Mouse (Mus musculus) Patski (cell line): ENCODE measurements at regions not wholly inside any gene's neighbourhood (a gene's known extent, or its start where the extent isn't known, plus 50 kb on each side); places are given as distances from the start of the nearest gene placed in this dataset.

Source experiments
- ATAC-seq: fragments of 100-300 bp; one replicate; pipeline ENCODE4 v1.8.0; 2021
- CTCF ChIA-PET: fragments of 350-600 bp; sonication (Branson Sonifier 250); formaldehyde crosslinking; loops from one replicate; lab custom pipeline; 2022; ENCODE audit warnings: inconsistent platforms; lab: Charles Lee
- POLR2A ChIA-PET: fragments of 350-600 bp; sonication (Branson Sonifier 250); formaldehyde crosslinking; loops from one replicate; lab custom pipeline; 2022; ENCODE audit warnings: antibody characterized with exemption, inconsistent platforms; lab: Charles Lee
- DNase-seq: peaks from one replicate; pipeline ENCODE4 v3.0.0-alpha.2; 2011; ENCODE audit warnings: low read depth, low spot score
- H3K27me3 ChIP-seq: fragments of 371-371 bp; one replicate; pipeline ENCODE4 v1.5.1; 2021
- CTCF ChIP-seq: fragments of 100-300 bp; IDR thresholded peaks from one replicate; pipeline ENCODE4 v1.5.1; 2021
- in situ Hi-C: fragments of 300-500 bp; cut with MboI; formaldehyde crosslinking; loops from 3 replicates; pipeline ENCODE4 v1.11.1; 2018; ENCODE audit warnings: low pct_unique_long_range_greater_than_20kb, mixed read lengths

DNA sequence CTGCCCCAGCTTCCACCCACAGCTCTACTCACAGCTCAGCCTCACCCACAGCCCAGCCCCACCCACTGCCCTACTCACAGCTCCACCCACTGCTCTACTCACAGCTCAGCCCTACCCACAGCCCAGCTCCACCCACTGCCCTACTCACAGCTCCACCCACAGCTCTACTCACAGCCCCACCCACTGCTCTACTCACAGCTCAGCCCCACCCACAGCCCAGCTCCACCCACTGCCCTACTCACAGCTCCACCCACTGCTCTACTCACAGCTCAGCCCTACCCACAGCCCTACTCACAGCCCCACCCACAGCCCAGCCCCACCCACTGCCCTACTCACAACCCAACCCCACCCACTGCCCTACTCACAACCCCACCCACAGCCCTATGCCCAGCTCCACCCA lies 56.5 kb upstream of the Phox2b start:
- peaks cover 20% of the 10 kb centered on the region for H3K27me3 ChIP-seq
- DNase-seq = no peak
- no peak for ATAC-seq
- ChIA-PET POLR2A (no interaction called here), CTCF (no interaction called here)
- TF ChIP-seq CTCF = no peak
- in situ Hi-C loops = no loop called here

DNA sequence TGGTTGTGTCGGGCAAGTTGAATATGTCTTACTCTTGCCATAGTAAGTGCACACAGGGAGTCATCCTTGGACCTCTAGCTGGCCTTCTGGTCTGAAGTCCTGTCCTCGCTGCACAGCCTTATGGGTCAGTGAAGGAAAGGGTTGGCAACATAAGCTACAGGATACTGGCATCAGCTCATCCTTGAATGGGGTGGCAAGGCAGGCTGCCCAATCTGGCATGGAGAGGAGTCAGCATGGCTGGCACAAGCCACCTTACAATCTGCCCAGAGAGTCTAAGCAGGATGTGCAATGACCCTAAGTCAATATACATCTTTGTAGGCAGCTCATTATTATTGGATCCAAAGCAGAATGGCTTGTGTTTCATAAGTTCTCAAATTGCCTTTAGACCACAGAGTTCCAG lies 57.8 kb upstream of the Phox2b start:
- DNase-seq (no peak), ATAC-seq (no peak)
- in situ Hi-C loops = no loop called here
- H3K27me3 ChIP-seq = peaks cover 28% of the 10 kb centered on the region
- TF ChIP-seq CTCF = no peak
- CTCF ChIA-PET = no interaction called here
- POLR2A ChIA-PET = no interaction called here

DNA sequence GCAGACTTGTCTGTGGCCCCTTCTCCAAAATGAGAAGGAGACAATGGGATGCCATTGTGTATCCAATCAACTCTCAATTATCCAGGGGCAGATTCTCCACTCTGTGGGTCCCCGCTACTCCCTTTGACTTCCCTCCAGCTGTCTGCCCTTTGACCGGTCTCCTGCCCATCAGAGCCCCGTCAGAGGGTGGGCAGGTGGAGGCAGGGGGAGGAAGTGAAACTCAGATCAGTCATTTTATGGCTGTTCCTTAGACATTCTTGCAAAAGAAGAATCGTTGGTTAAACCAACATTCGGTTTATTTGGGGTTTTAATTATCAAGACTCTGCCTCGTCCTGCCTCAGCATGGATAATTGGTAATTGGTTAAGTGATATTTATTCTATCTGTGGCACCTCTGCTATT lies 77.7 kb upstream of the Phox2b start:
- DNase-seq (no peak), ATAC-seq (no peak)
- ChIA-PET POLR2A (no interaction called here), CTCF (no interaction called here)
- H3K27me3 ChIP-seq = peaks cover 39% of the 10 kb centered on the region
- no peak for TF ChIP-seq CTCF
- in situ Hi-C loops = no loop called here

DNA sequence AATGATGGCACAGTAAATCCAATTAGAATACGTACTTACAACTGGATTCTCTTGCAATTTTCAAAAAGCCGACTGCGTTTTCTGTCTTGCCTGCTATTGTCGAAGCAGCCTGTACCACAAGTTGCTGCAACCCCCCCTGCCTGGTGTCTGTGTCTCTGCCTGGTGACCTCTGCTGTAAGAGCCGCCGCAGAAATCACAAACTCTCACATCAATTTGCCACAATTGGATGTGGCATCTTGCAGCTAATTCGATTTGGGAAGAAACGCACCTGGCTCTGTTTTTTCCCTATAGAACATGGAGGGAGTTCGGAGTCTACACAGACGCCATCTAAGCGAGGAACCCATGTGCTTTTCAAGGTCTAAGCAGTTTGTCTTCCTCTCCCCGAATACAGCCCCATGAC lies 80.1 kb upstream of the Phox2b start:
- H3K27me3 ChIP-seq = peaks cover 43% of the 10 kb centered on the region
- ChIA-PET CTCF (interaction anchor here (0.8 to 1.2 kb wide), 2 partner anchors 12 to 47 kb away, joined by 3 read pairs; no protein-coding TSS in a partner anchor), POLR2A (no interaction called here)
- ATAC-seq (no peak), DNase-seq (no peak)
- in situ Hi-C loops = no loop called here
- no peak for TF ChIP-seq CTCF

GRCm38 (mm10) chr5:67189376-67189901 lies 70.9 kb upstream of the Tmem33 start:
- ATAC-seq = no peak
- CTCF ChIA-PET = no interaction called here
- no peak for TF ChIP-seq CTCF
- in situ Hi-C loops = no loop called here
- POLR2A ChIA-PET = no interaction called here
- H3K27me3 ChIP-seq = peaks cover 59% of the 10 kb centered on the region
- DNase-seq = no peak

- ChIA-PET POLR2A (no interaction called here), CTCF (interaction anchor here (0.7 kb wide), 1 partner anchor 38 kb away, joined by 3 read pairs; no protein-coding TSS in a partner anchor)
- no peak for TF ChIP-seq CTCF
- peaks cover 53% of the 10 kb centered on the region for H3K27me3 ChIP-seq
- DNase-seq = no peak
- in situ Hi-C loops = no loop called here
- no peak for ATAC-seq
Measured at GRCm38 (mm10) chr5:67194065-67194464, 66.3 kb upstream of the Tmem33 start.

- TF ChIP-seq CTCF = no peak
- ATAC-seq = no peak
- in situ Hi-C loops = no loop called here
- peaks cover 86% of the 10 kb centered on the region for H3K27me3 ChIP-seq
- no peak for DNase-seq
- POLR2A ChIA-PET = interaction anchor here (0.6 kb wide), 1 partner anchor 158 kb away, joined by 3 read pairs; no protein-coding TSS in a partner anchor
- CTCF ChIA-PET = no interaction called here
Measured at GRCm38 (mm10) chr5:67205083-67205738, 55.2 kb upstream of the Tmem33 start.
